8 mouse cellular contexts compared by ENCODE assay signal in genomic region chr14:20737306-20737705, GRCm38 (mm10). TPM values are rescaled to one million over a fixed set of nuclear protein-coding genes. Genes with fewer than 3 reads are reported as not detected.
DNase-seq lines count a peak whose midpoint lies in the region; ATAC-seq and TF ChIP-seq lines count a peak whose summit lies in the region.

No protein-coding gene starts in this region.

- peaks cover 16% of the 10 kb centered on the region for H3K4me1 ChIP-seq in kidney, embryonic 16.5 days (ENCODE audit: insufficient read depth, low read length)
- H3K4me1 ChIP-seq in MEL (ENCODE audit: control insufficient read depth in 1 of 2, insufficient read depth in 2 of 2, low read length in 2 of 2): peaks cover 10 to 22% of the 10 kb centered on the region in 2 experiments
- H3K4me1 ChIP-seq in cerebellum, adult 2 months (ENCODE audit: control insufficient read depth, insufficient read depth, low read length): peaks cover 3% of the 10 kb centered on the region; the same call in 1 of the 2 replicates

- TF ChIP-seq POLR2A in MEL (IDR thresholded peaks at IDR 0.05; ENCODE audit: control insufficient read depth in 1 of 2, insufficient read depth in 1 of 2, low read depth in 1 of 2, low read length in 2 of 2, poor library complexity in 1 of 2): no peak
- TF ChIP-seq POLR2A in cerebellum, adult 2 months (IDR thresholded peaks at IDR 0.05; ENCODE audit: borderline replicate concordance, insufficient read depth, low read length): no peak

- H3K27ac ChIP-seq in kidney, embryonic 16.5 days (ENCODE audit: low read length): no peak overlapping the region
- no peak overlapping the region for H3K27ac ChIP-seq in MEL (ENCODE audit: control insufficient read depth, low read depth, low read length)
- no peak overlapping the region for H3K27ac ChIP-seq in cerebellum, adult 2 months (ENCODE audit: insufficient read depth, low read length)

- H3K36me3 ChIP-seq in kidney, embryonic 16.5 days (ENCODE audit: insufficient read depth, low read length): peaks cover 17% of the 10 kb centered on the region
- peaks cover 6 to 15% of the 10 kb centered on the region in 2 experiments for H3K36me3 ChIP-seq in MEL (ENCODE audit: control insufficient read depth in 1 of 2, insufficient read depth in 2 of 2, low read length in 2 of 2)

- no peak for TF ChIP-seq EP300 in MEL (IDR thresholded peaks at IDR 0.05; ENCODE audit: low read depth in 1 of 2, low read length in 2 of 2)

- H3K27me3 ChIP-seq in kidney, embryonic 16.5 days (ENCODE audit: insufficient read depth, low read length): no peaks in the 10 kb centered on the region
- H3K27me3 ChIP-seq in MEL (ENCODE audit: control insufficient read depth in 1 of 2, insufficient read depth in 2 of 2, low read length in 2 of 2): no peaks in the 10 kb centered on the region
- no peaks in the 10 kb centered on the region for H3K27me3 ChIP-seq in cerebellum, adult 2 months (ENCODE audit: control insufficient read depth, insufficient read depth, low read length)

- intact Hi-C loops in left cerebral cortex, postnatal 36 days (cut with DNase I): no loop called here

- TF ChIP-seq CTCF in MEL (IDR thresholded peaks at IDR 0.05 in 2 of 3, conservative IDR thresholded peaks at IDR 0.05 in 1 of 3; ENCODE audit: control insufficient read depth in 1 of 3, insufficient read depth in 1 of 3, low read depth in 2 of 3, low read length in 3 of 3, poor library complexity in 1 of 3, severe bottlenecking in 1 of 3): peak; percentile 47 to 64 (median 52)
- peak; percentile 66 for TF ChIP-seq CTCF in cerebellum, adult 2 months (IDR thresholded peaks at IDR 0.05; ENCODE audit: borderline replicate concordance, insufficient read depth, low read depth, low read length)

- H3K79me2 ChIP-seq in MEL (ENCODE audit: control insufficient read depth, insufficient read depth, low read length, poor library complexity): peaks cover 9% of the 10 kb centered on the region

- H3K4me3 ChIP-seq in kidney, embryonic 16.5 days (ENCODE audit: low read length): no peak overlapping the region
- no peak overlapping the region for H3K4me3 ChIP-seq in MEL (ENCODE audit: control insufficient read depth in 1 of 2, insufficient read depth in 1 of 2, low read depth in 2 of 2, low read length in 2 of 2)
- no peak overlapping the region for H3K4me3 ChIP-seq in cerebellum, adult 2 months (replicated peaks; ENCODE audit: insufficient read depth, low read depth, low read length)

- no peaks in the 10 kb centered on the region for H3K9me3 ChIP-seq in kidney, embryonic 16.5 days (ENCODE audit: low read length)
- no peaks in the 10 kb centered on the region for H3K9me3 ChIP-seq in MEL (replicated peaks; ENCODE audit: insufficient read depth, low read length)

- 42% methylated on average over 14 of the region's 14 CpGs for WGBS in kidney, embryonic 16.5 days
- 28% methylated on average over 14 of the region's 14 CpGs for WGBS in cerebellum, adult 2 months

- peak; percentile 71 for DNase-seq in kidney, adult 18-20 months
- peak; percentile 54 for DNase-seq in MEL (ENCODE audit: low read depth, low spot score)
- peak; percentile 60 to 63 for DNase-seq in cerebellum, adult 2 months
- peak; percentile 65 to 77 for DNase-seq in heart, adult 18-20 months
- peak; percentile 32 to 53 for DNase-seq in left cerebral cortex, postnatal 36 days (ENCODE audit: low spot score in 2 of 2)
- DNase-seq in urinary bladder, postnatal 4 days (ENCODE audit: low spot score in 2 of 2): peak; percentile 52 to 68

- no peak for ATAC-seq in kidney, embryonic 16.5 days (ENCODE audit: low FRiP score, low TSS enrichment)
- ATAC-seq in monocyte, adult 5-6 weeks (replicated peaks; ENCODE audit: insufficient number of reproducible peaks, low FRiP score, low TSS enrichment, poor library complexity, severe bottlenecking): peak; percentile 25; the same call in 1 of the 2 replicates

- H3K4me2 ChIP-seq in kidney, embryonic 16.5 days (replicated peaks; ENCODE audit: low read depth, low read length): no peak overlapping the region

- peak; percentile 22 for TF ChIP-seq RAD21 in MEL (IDR thresholded peaks at IDR 0.05; ENCODE audit: low read depth, low read length)

- H3K9ac ChIP-seq in kidney, embryonic 16.5 days (replicated peaks; ENCODE audit: low read length): no peak overlapping the region
- no peak overlapping the region for H3K9ac ChIP-seq in MEL (ENCODE audit: control insufficient read depth, low read depth, low read length, poor library complexity, severe bottlenecking)

TF ChIP-seq in MEL, 35 proteins besides CTCF, POLR2A, EP300 and RAD21:
- TF ChIP-seq ZC3H11A (IDR thresholded peaks at IDR 0.05; ENCODE audit: low read depth, low read length) (peak; percentile 12; the same call in 1 of the 2 replicates), USF2 (IDR thresholded peaks at IDR 0.05; ENCODE audit: borderline replicate concordance in 1 of 2, insufficient read depth in 1 of 2, low read depth in 1 of 2, low read length in 2 of 2) (no peak), CHD1 (IDR thresholded peaks at IDR 0.05; ENCODE audit: low read depth, low read length) (no peak), ZMIZ1 (IDR thresholded peaks at IDR 0.05; ENCODE audit: low read depth, low read length) (no peak), ZNF384 (IDR thresholded peaks at IDR 0.05; ENCODE audit: low read depth, low read length) (no peak), CHD2 (IDR thresholded peaks at IDR 0.05; ENCODE audit: low read length) (no peak), MAX (IDR thresholded peaks at IDR 0.05; ENCODE audit: low read length) (0 out of 2 replicates have a peak, but pooled peaks have one; percentile 32), ELF1 (IDR thresholded peaks at IDR 0.05; ENCODE audit: low read depth, low read length) (no peak), SMC3 (IDR thresholded peaks at IDR 0.05; ENCODE audit: low read depth, low read length) (peak; percentile 45), E2F4 (IDR thresholded peaks at IDR 0.05; ENCODE audit: borderline replicate concordance, low read depth, low read length) (no peak), MEF2A (IDR thresholded peaks at IDR 0.05; ENCODE audit: extremely low read depth, insufficient replicate concordance, low read depth, low read length, poor library complexity, severe bottlenecking) (no peak), TBP (IDR thresholded peaks at IDR 0.05; ENCODE audit: low read depth, low read length) (no peak)
TF ChIP-seq in MEL: peak in this region for 3.

RNA-seq across cellular contexts. Expression of gene Ndst2, which starts 2.9 kb away (rescaled TPM):
- polyA plus RNA-seq in kidney, embryonic 16.5 days (2015; fragmentation: Nextera tagmentation; extraction: Ambion mirVana): 31.6 and 33.5 TPM in 2 replicates
- total RNA-seq in MEL (2012; rRNA removed): 34.4 and 39.5 TPM in 2 replicates
- polyA plus RNA-seq in MEL (2012; ENCODE audit: insufficient read depth in 1 of 2, insufficient read length in 2 of 2, low read depth in 1 of 2, low replicate concordance in 2 of 2, missing spikeins in 1 of 2): 10 to 100 TPM; 37.1 to 54.0 TPM
- 37.9 and 43.2 TPM in 2 replicates for polyA plus RNA-seq in cerebellum, adult 2 months (2012; rRNA removed)
- 1 to 10 TPM; 6.4 to 8.3 TPM for total RNA-seq in heart, adult 18-20 months (2021)
- total RNA-seq in left cerebral cortex, postnatal 36 days (2021): 10 to 100 TPM; 17.4 to 20.5 TPM
- total RNA-seq in monocyte, adult 5-6 weeks (2017): 15.6 to 17.6 TPM (median 16.8 TPM) in 3 replicates

RNA-seq across cellular contexts. Expression of gene Zswim8, which starts 30.0 kb away (rescaled TPM):
- polyA plus RNA-seq in kidney, embryonic 16.5 days (2015; fragmentation: Nextera tagmentation; extraction: Ambion mirVana): 28.3 and 33.6 TPM in 2 replicates
- total RNA-seq in MEL (2012; rRNA removed): 14.2 and 16.5 TPM in 2 replicates
- 10 to 100 TPM in 1 of 2 experiments, not detected in 1; 35.5 TPM for polyA plus RNA-seq in MEL (2012; ENCODE audit: insufficient read depth in 1 of 2, insufficient read length in 2 of 2, low read depth in 1 of 2, low replicate concordance in 2 of 2, missing spikeins in 1 of 2)
- 164 and 177 TPM in 2 replicates for polyA plus RNA-seq in cerebellum, adult 2 months (2012; rRNA removed)
- total RNA-seq in heart, adult 18-20 months (2021): 10 to 100 TPM; 28.5 to 36.0 TPM
- 100 to 1,000 TPM; 131 to 196 TPM for total RNA-seq in left cerebral cortex, postnatal 36 days (2021)
- total RNA-seq in monocyte, adult 5-6 weeks (2017): 36.0 to 67.6 TPM (median 60.8 TPM) in 3 replicates

RNA-seq across cellular contexts. Expression of gene Chchd1, which starts 34.5 kb away (rescaled TPM):
- 161 and 171 TPM in 2 replicates for polyA plus RNA-seq in kidney, embryonic 16.5 days (2015; fragmentation: Nextera tagmentation; extraction: Ambion mirVana)
- total RNA-seq in MEL (2012; rRNA removed): 154 and 164 TPM in 2 replicates
- polyA plus RNA-seq in MEL (2012; ENCODE audit: insufficient read depth in 1 of 2, insufficient read length in 2 of 2, low read depth in 1 of 2, low replicate concordance in 2 of 2, missing spikeins in 1 of 2): 100 to 1,000 TPM in 1 of 2 experiments, not detected in 1; 136 TPM
- 109 and 115 TPM in 2 replicates for polyA plus RNA-seq in cerebellum, adult 2 months (2012; rRNA removed)
- total RNA-seq in heart, adult 18-20 months (2021): 100 to 1,000 TPM; 108 to 122 TPM
- 10 to 100 TPM; 45.5 to 50.4 TPM for total RNA-seq in left cerebral cortex, postnatal 36 days (2021)
- 61.2 to 77.6 TPM (median 74.5 TPM) in 3 replicates for total RNA-seq in monocyte, adult 5-6 weeks (2017)

RNA-seq across cellular contexts. Expression of gene Fut11, which starts 42.5 kb away (rescaled TPM):
- polyA plus RNA-seq in kidney, embryonic 16.5 days (2015; fragmentation: Nextera tagmentation; extraction: Ambion mirVana): 28.2 and 28.5 TPM in 2 replicates
- total RNA-seq in MEL (2012; rRNA removed): 0.49 and 0.69 TPM in 2 replicates
- 1 to 10 TPM in 1 of 2 experiments, not detected in 1; 1.8 TPM for polyA plus RNA-seq in MEL (2012; ENCODE audit: insufficient read depth in 1 of 2, insufficient read length in 2 of 2, low read depth in 1 of 2, low replicate concordance in 2 of 2, missing spikeins in 1 of 2)
- 15.9 and 17.1 TPM in 2 replicates for polyA plus RNA-seq in cerebellum, adult 2 months (2012; rRNA removed)
- 1 to 10 TPM; 4.6 to 6.1 TPM for total RNA-seq in heart, adult 18-20 months (2021)
- 10 to 100 TPM; 16.7 to 18.7 TPM for total RNA-seq in left cerebral cortex, postnatal 36 days (2021)
- total RNA-seq in monocyte, adult 5-6 weeks (2017): 5.0 to 9.7 TPM (median 8.2 TPM) in 3 replicates

RNA-seq across cellular contexts. Expression of gene Camk2g, which starts 56.6 kb away (rescaled TPM):
- polyA plus RNA-seq in kidney, embryonic 16.5 days (2015; fragmentation: Nextera tagmentation; extraction: Ambion mirVana): 41.7 and 46.0 TPM in 2 replicates
- total RNA-seq in MEL (2012; rRNA removed): 14.1 and 15.6 TPM in 2 replicates
- polyA plus RNA-seq in MEL (2012; ENCODE audit: insufficient read depth in 1 of 2, insufficient read length in 2 of 2, low read depth in 1 of 2, low replicate concordance in 2 of 2, missing spikeins in 1 of 2): 10 to 100 TPM in 1 of 2 experiments, not detected in 1; 27.1 TPM
- 217 and 222 TPM in 2 replicates for polyA plus RNA-seq in cerebellum, adult 2 months (2012; rRNA removed)
- total RNA-seq in heart, adult 18-20 months (2021): 10 to 100 TPM; 43.8 to 47.7 TPM
- total RNA-seq in left cerebral cortex, postnatal 36 days (2021): 100 to 1,000 TPM; 322 to 378 TPM
- 36.4 to 81.1 TPM (median 62.3 TPM) in 3 replicates for total RNA-seq in monocyte, adult 5-6 weeks (2017)
